Mouse (Mus musculus) B cell, adult 2 months (primary cell): Measurements from ENCODE around the gene Secisbp2l.

Experiments
- DNase-seq, 2 experiments: peaks; one replicate each; pipeline ENCODE4 v3.0.0; 2022

The Secisbp2l gene

GRCm38 (mm10) chr2:125702851-125703250, 79.8 kb downstream of the Secisbp2l start:
- DNase-seq: no peak

DNA sequence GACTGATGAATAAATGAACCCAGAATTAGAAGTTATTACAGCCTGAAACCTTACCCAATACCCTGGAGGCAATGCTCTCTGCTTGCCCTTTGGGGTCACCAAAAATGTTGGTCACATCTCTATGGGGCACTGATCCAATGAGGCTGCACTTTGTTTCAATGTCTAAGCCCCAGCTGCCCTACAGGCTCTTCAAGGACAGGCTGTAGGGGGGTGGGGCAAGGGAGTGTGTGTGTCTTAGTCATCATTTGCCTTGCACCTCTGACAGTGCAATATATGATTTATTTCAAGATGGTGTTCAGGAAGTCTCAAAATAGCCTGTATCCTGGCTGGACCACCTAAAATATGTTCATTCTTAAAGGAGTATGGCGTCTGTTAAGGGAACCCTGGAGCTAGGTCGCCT, 81.1 kb downstream of the Secisbp2l start:
- no peak for DNase-seq

DNA sequence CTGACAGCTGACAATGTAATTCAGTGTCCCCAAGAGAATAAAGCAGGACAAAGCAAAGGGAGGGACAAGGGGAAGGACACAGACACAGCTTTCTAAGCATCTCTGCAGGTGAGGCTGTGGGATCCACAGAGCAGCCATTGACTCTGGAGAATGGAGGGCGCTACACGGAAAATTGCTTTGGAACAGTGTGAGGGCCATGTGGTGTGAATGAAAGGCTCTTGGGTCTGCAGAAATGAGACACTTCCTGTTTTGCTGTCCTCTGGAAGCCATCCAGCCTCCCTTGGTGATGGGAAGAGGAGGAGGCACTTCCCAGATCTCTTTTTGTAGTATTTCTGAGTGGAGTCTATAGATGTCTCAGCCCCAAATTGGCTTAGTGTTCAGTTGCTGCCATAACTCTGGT, 86.5 kb downstream of the Secisbp2l start:
- no peak for DNase-seq

DNA sequence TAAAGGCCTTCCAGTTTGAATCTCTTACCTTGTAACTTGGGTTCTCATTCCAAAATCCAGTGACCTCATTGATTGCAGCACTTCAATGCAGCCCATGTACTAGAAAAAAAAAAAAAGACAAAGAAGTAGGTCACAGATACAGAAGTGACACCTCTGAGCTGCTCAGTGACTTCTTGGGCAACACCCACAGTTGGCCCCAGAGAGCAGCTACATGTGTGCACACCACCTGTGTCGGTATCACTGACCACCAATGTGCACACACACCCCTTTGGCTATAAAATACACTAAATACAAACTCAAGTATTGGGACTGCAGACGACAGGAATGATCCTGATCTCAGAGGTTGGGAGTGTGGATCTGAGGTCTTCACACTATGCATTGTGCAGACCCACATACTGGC, 87.9 kb downstream of the Secisbp2l start:
- no peak for DNase-seq

GRCm38 (mm10) chr2:125692010-125692409, 90.7 kb downstream of the Secisbp2l start:
- no peak for DNase-seq
